Mouse (Mus musculus) left cerebral cortex, adult 11 months (tissue): ENCODE results near the gene Rps11.
"Not testable (repeated sequence)": the region's sequence is repeated elsewhere in the genome, so short reads cannot be mapped to it uniquely, and the experiment has no call there.

ENCODE experiments used
- DNase-seq: peaks from one replicate; pipeline ENCODE4 v3.0.0; 2022; ENCODE audit warnings: low spot score

The Rps11 gene

GRCm38 (mm10) chr7:45124224-45125143 is at the start of gene Rps11:
Gene Rps11, minus strand, starts transcription at chr7:45124439.
- peak; percentile 98 for DNase-seq

- not testable (repeated sequence) for DNase-seq
These were observed 49.5 kb upstream of the Rps11 start for GRCm38 (mm10) chr7:45173772-45174171.

GRCm38 (mm10) chr7:45172974-45173373 is 48.7 kb upstream of the Rps11 start:
- DNase-seq: no peak

- DNase-seq: peak; percentile 59
These were observed 45.3 kb upstream of the Rps11 start for GRCm38 (mm10) chr7:45169495-45169894.

GRCm38 (mm10) chr7:45168656-45169055 is 44.4 kb upstream of the Rps11 start:
- no peak for DNase-seq

GRCm38 (mm10) chr7:45167761-45168445 is 43.7 kb upstream of the Rps11 start:
- DNase-seq: no peak

- DNase-seq: no peak
These were observed 42.7 kb upstream of the Rps11 start for GRCm38 (mm10) chr7:45166950-45167401.

GRCm38 (mm10) chr7:45165701-45166100 is 41.5 kb upstream of the Rps11 start:
- DNase-seq: no peak

GRCm38 (mm10) chr7:45164833-45165232 is 40.6 kb upstream of the Rps11 start:
- DNase-seq: no peak

- DNase-seq: no peak
These were observed 39.7 kb upstream of the Rps11 start, which contains the start of gene Slc17a7 for GRCm38 (mm10) chr7:45163735-45164490. Gene Slc17a7, plus strand, starts transcription at chr7:45163949.

- DNase-seq: no peak
These were observed 38.9 kb upstream of the Rps11 start for GRCm38 (mm10) chr7:45162996-45163615.

GRCm38 (mm10) chr7:45162551-45162950 is 38.3 kb upstream of the Rps11 start:
- no peak for DNase-seq

GRCm38 (mm10) chr7:45161612-45162473 is 37.6 kb upstream of the Rps11 start:
- peak; percentile 83 for DNase-seq

GRCm38 (mm10) chr7:45160866-45161265 is 36.6 kb upstream of the Rps11 start:
- DNase-seq: no peak

- no peak for DNase-seq
These were observed 36.1 kb upstream of the Rps11 start for GRCm38 (mm10) chr7:45160316-45160800.

- DNase-seq: no peak
These were observed 34.8 kb upstream of the Rps11 start for GRCm38 (mm10) chr7:45158991-45159390.

GRCm38 (mm10) chr7:45157459-45157858 is 33.2 kb upstream of the Rps11 start:
- DNase-seq: no peak

- DNase-seq: no peak
These were observed 32.0 kb upstream of the Rps11 start for GRCm38 (mm10) chr7:45156206-45156605.

GRCm38 (mm10) chr7:45155590-45155989 is 31.4 kb upstream of the Rps11 start:
- no peak for DNase-seq

GRCm38 (mm10) chr7:45154993-45155514 is 30.8 kb upstream of the Rps11 start:
- DNase-seq: no peak
